Mouse (Mus musculus) erythroblast, embryonic 14.5 days (primary cell): ENCODE data around the gene Them7. TPM values are rescaled to one million over a fixed set of nuclear protein-coding genes. Genes with fewer than 3 reads are reported as not detected.

Source experiments
- H3K27me3 ChIP-seq: 2 replicates; pipeline ENCODE4 v1.6.1; 2012; ENCODE audit warnings: inconsistent platforms; ENCODE audit not compliant: control insufficient read depth
- H3K36me3 ChIP-seq: 2 replicates; pipeline ENCODE4 v1.6.1; 2012; ENCODE audit warnings: mild to moderate bottlenecking, inconsistent platforms; ENCODE audit not compliant: control insufficient read depth
- H3K4me1 ChIP-seq: 2 replicates; pipeline ENCODE4 v1.6.1; 2012; ENCODE audit warnings: inconsistent platforms; ENCODE audit not compliant: control insufficient read depth
- H3K4me3 ChIP-seq: replicated peaks from 2 replicates; pipeline ENCODE3; 2012; ENCODE audit warnings: moderate library complexity, mild to moderate bottlenecking, inconsistent platforms
- H3K9me3 ChIP-seq: 2 replicates; pipeline ENCODE4 v1.6.1; 2012; ENCODE audit warnings: low read length, inconsistent platforms, mixed read lengths; ENCODE audit not compliant: control insufficient read depth
- GATA1 ChIP-seq: IDR thresholded peaks from 2 replicates; pipeline ENCODE4 v1.6.1; 2012; ENCODE audit warnings: low read length, inconsistent platforms, mixed read lengths
- TAL1 ChIP-seq: IDR thresholded peaks from 3 replicates; pipeline ENCODE4 v1.6.1; 2012; ENCODE audit warnings: low read length, inconsistent platforms, mixed read lengths
- polyA plus RNA-seq: library from polyadenylated mRNA; stranded (reverse); fragments of >175 nt; gene quantifications from 2 replicates; pipeline ENCODE4 v1.2.3, GENCODE M21; 2012

Gene Them7
- polyA plus RNA-seq, 1 experiment = not detected

- Histone ChIP-seq H3K36me3 (no peaks in the 10 kb centered on the region), H3K4me1 (peaks cover 10% of the 10 kb centered on the region), H3K9me3 (no peaks in the 10 kb centered on the region), H3K4me3 (no peak overlapping the region), H3K27me3 (peaks cover 12% of the 10 kb centered on the region)
- TF ChIP-seq GATA1 = no peak
- TF ChIP-seq TAL1 = no peak
Measured at GRCm38 (mm10) chr2:105375261-105375660, 151.1 kb downstream of the Them7 start.

DNA sequence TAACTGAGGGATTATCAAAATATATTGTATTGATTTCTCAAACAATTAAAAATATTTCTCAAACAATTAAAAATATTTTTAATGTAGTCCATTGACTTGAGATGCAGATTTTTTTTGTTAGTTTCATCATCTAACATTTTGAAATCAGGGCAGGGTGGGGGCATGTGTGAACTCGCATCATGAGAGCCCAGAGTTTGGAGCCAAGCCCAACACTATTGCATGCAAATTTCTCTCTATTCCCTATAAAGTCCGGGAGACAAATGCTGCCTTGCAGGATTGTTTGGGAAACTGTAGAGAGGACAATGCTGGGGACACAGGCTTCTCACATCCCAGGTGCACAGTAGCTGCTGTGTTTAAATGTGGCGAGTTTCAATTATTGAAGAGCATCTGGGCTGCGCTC, 151.6 kb downstream of the Them7 start:
- no peak for TF ChIP-seq GATA1
- TF ChIP-seq TAL1 = no peak
- peaks cover 12% of the 10 kb centered on the region for H3K4me1 ChIP-seq
- H3K36me3 ChIP-seq = no peaks in the 10 kb centered on the region
- no peak overlapping the region for H3K4me3 ChIP-seq
- no peaks in the 10 kb centered on the region for H3K9me3 ChIP-seq
- H3K27me3 ChIP-seq = peaks cover 8% of the 10 kb centered on the region

DNA sequence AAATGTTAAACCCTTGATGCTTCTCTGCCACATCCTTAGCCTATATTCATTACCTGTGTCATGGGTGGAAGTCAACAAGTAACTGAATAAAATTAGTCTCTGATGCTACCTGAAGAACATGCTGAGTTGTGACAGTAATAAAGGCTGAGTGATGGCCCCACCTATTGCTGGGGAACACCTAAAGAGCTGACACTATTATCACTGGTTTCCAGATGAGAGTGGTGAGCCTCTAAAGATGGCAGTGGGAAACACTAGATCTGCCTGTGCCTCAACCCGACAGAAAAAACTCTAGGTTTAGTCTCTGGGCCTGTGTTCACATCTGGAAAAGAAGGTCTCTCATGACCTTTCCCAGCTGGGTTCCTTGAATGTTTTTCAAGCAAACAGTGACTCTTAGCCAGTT, 155.6 kb downstream of the Them7 start:
- H3K36me3 ChIP-seq = no peaks in the 10 kb centered on the region; the same call in 1 of the 2 replicates
- no peaks in the 10 kb centered on the region for H3K9me3 ChIP-seq
- H3K4me1 ChIP-seq = peaks cover 16% of the 10 kb centered on the region
- no peak overlapping the region for H3K4me3 ChIP-seq
- TF ChIP-seq TAL1 (no peak), GATA1 (no peak)
- no peaks in the 10 kb centered on the region for H3K27me3 ChIP-seq

DNA sequence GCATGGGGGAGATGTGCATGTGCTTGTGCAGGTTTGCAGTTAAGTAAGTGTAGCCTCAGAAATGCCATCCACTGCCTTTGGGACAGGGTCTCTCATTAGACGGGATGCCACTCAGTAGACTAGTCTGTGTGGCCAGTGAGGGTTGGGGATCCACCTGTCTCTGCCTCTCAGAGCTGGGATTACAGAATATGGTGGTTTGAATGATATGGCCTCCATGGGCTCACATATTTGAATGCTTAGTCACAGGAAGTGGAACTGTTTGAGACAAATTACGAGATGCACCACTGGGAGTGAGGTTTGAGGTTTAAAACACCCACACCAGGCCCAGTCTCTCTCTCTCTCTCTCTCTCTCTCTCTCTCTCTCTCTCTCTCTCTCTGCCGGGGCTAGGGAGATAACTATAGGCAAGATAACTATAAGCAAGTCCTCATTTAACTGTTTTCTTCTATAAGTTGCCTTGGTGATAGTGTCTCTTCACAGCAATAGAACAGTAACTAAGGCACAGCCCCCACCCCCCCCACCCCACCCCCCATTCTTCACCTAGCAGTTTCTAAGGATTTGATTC, 156.7 kb downstream of the Them7 start:
- Histone ChIP-seq H3K4me1 (peaks cover 16% of the 10 kb centered on the region), H3K4me3 (no peak overlapping the region), H3K9me3 (no peaks in the 10 kb centered on the region), H3K36me3 (peaks cover 5% of the 10 kb centered on the region), H3K27me3 (no peaks in the 10 kb centered on the region)
- TF ChIP-seq TAL1 = no peak
- TF ChIP-seq GATA1 = no peak

GRCm38 (mm10) chr2:105383063-105383462, 158.9 kb downstream of the Them7 start:
- Histone ChIP-seq H3K4me3 (no peak overlapping the region), H3K36me3 (peaks cover 23% of the 10 kb centered on the region), H3K9me3 (no peaks in the 10 kb centered on the region), H3K4me1 (peaks cover 16% of the 10 kb centered on the region), H3K27me3 (no peaks in the 10 kb centered on the region)
- TF ChIP-seq GATA1 (no peak), TAL1 (no peak)

DNA sequence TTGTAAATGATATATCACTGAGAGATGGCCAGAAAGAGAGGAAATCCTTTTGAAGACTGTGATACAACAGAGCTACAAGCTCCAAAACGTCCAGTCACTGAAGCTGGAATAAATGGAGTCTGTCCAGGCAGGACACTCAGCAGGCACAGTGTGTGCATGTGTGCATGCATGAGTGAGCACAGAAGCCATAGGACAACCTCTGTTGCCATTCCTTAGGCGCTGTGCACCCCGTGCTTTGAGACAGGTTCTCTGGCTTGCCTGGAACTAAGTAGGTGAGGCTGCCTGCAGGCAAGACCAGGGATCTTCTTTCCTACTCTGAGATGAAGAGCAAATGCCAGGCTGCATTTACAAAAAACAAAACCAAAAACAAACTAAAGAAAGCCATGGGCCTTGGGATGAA, 160.9 kb downstream of the Them7 start:
- no peak for TF ChIP-seq TAL1
- TF ChIP-seq GATA1 = no peak
- H3K4me1 ChIP-seq = peaks cover 8% of the 10 kb centered on the region
- peaks cover 35% of the 10 kb centered on the region for H3K36me3 ChIP-seq
- no peaks in the 10 kb centered on the region for H3K9me3 ChIP-seq
- H3K27me3 ChIP-seq = no peaks in the 10 kb centered on the region
- no peak overlapping the region for H3K4me3 ChIP-seq

GRCm38 (mm10) chr2:105386418-105386817, 162.3 kb downstream of the Them7 start:
- Histone ChIP-seq H3K9me3 (no peaks in the 10 kb centered on the region), H3K36me3 (peaks cover 45% of the 10 kb centered on the region), H3K27me3 (no peaks in the 10 kb centered on the region), H3K4me1 (peaks cover 7% of the 10 kb centered on the region), H3K4me3 (no peak overlapping the region)
- TF ChIP-seq TAL1 (no peak), GATA1 (no peak)

DNA sequence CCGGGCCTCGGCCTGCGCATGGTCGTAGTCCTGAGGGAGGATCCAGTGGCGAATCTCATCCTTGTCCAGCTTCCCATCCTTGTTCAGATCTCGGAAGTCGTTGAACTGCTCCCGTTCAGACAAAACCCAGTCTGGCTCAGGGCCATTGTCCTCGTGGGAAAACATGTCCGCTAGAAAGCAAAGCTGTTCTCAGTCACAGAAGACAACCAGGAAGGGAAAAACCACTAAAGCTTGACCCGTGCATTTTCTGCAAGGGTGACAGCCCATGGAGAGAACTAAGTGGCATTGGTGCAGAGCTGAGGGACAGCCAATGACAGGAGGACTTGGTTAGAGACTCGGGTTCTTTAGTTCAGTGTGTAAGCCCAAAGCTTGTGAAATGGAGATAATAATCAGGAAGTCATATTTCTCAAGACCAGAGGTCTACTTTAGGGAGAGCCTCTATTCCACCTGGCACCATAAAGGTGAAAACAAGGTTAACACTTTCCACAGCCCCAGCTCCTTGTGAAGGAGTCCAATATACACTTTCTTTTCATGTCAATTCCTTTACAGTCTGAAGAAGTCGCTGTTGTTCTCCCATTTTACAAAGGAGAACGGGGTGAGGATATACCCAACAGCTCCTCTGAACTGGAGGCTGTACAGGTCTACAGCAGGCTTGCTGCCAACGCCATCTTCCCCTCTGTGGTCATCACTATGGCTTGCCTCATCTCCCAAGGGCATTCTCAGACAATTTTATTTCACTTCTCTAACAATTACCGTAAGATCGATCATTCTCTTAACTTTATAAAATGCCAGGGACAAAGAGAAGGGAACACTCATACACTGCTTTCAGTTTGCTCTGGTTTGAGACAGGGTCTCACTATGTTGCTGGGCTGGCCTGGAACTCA, 165.1 kb downstream of the Them7 start:
- no peak overlapping the region for H3K4me3 ChIP-seq
- peaks cover 7% of the 10 kb centered on the region for H3K4me1 ChIP-seq
- H3K36me3 ChIP-seq = peaks cover 64% of the 10 kb centered on the region
- H3K9me3 ChIP-seq = no peaks in the 10 kb centered on the region
- H3K27me3 ChIP-seq = no peaks in the 10 kb centered on the region
- TF ChIP-seq GATA1 = no peak

GRCm38 (mm10) chr2:105390653-105391413, 166.7 kb downstream of the Them7 start:
- Histone ChIP-seq H3K9me3 (no peaks in the 10 kb centered on the region), H3K36me3 (peaks cover 66% of the 10 kb centered on the region), H3K27me3 (no peaks in the 10 kb centered on the region), H3K4me3 (no peak overlapping the region), H3K4me1 (peaks cover 7% of the 10 kb centered on the region)
- no peak for TF ChIP-seq GATA1
- TF ChIP-seq TAL1 = no peak
